Mouse (Mus musculus) macrophage (primary cell): Measurements from ENCODE around the gene Ndufb8. TPM values are rescaled to one million over a fixed set of nuclear protein-coding genes. Genes with fewer than 3 reads are reported as not detected.

Source experiments
- H3K27ac ChIP-seq: fragments of 350-480 bp; formaldehyde crosslinking; 2 replicates; pipeline ENCODE4 v1.9.0; 2021
- H3K36me3 ChIP-seq: fragments of 350-480 bp; formaldehyde crosslinking; 2 replicates; pipeline ENCODE4 v1.9.0; 2021; ENCODE audit errors: inconsistent target
- H3K4me3 ChIP-seq: fragments of 350-480 bp; formaldehyde crosslinking; 2 replicates; pipeline ENCODE4 v1.9.0; 2021; ENCODE audit errors: inconsistent target
- H3K79me2 ChIP-seq: fragments of 350-480 bp; formaldehyde crosslinking; 2 replicates; pipeline ENCODE4 v1.9.0; 2021; ENCODE audit errors: inconsistent target
- WGBS: methylation state at CpG from one replicate; pipeline ENCODE4 v1.1.7; 2026; ENCODE audit warnings: inconsistent platforms; ENCODE audit not compliant: missing documents; 5-methylcytosine and 5-hydroxymethylcytosine counted together
- polyA plus RNA-seq: library from polyadenylated mRNA; stranded (reverse); fragments of 250-400 nt; gene quantifications from 3 replicates; pipeline ENCODE4 v1.2.4, GENCODE M21; 2018; ENCODE audit warnings: inconsistent platforms

Ndufb8 gene
- polyA plus RNA-seq, 1 experiment from 2014 or later, result 162 TPM

GRCm38 (mm10) chr19:44513921-44514482, 41.2 kb downstream of the Ndufb8 start:
- 54% methylated on average over 7 of the region's 7 CpGs for WGBS
- no peaks in the 10 kb centered on the region for H3K79me2 ChIP-seq
- H3K4me3 ChIP-seq, result no peak overlapping the region
- H3K27ac ChIP-seq, result no peak overlapping the region
- H3K36me3 ChIP-seq, result no peaks in the 10 kb centered on the region

GRCm38 (mm10) chr19:44513054-44513833, 42.0 kb downstream of the Ndufb8 start:
- H3K27ac ChIP-seq, result no peak overlapping the region
- H3K79me2 ChIP-seq, result no peaks in the 10 kb centered on the region
- H3K36me3 ChIP-seq, result no peaks in the 10 kb centered on the region
- H3K4me3 ChIP-seq, result no peak overlapping the region
- WGBS, result 32% methylated on average over 11 of the region's 11 CpGs

GRCm38 (mm10) chr19:44512601-44513000, 42.6 kb downstream of the Ndufb8 start:
- 44% methylated on average over 5 of the region's 5 CpGs for WGBS
- no peak overlapping the region for H3K4me3 ChIP-seq
- H3K27ac ChIP-seq, result no peak overlapping the region
- H3K36me3 ChIP-seq, result no peaks in the 10 kb centered on the region
- H3K79me2 ChIP-seq, result no peaks in the 10 kb centered on the region

GRCm38 (mm10) chr19:44511451-44512231, 43.6 kb downstream of the Ndufb8 start:
- 3% methylated on average over 66 of the region's 66 CpGs for WGBS
- Histone ChIP-seq H3K4me3 (no peak overlapping the region), H3K79me2 (no peaks in the 10 kb centered on the region), H3K36me3 (no peaks in the 10 kb centered on the region), H3K27ac (no peak overlapping the region)

- no peaks in the 10 kb centered on the region for H3K36me3 ChIP-seq
- no peak overlapping the region for H3K27ac ChIP-seq
- 6% methylated on average over 11 of the region's 12 CpGs for WGBS
- no peak overlapping the region for H3K4me3 ChIP-seq
- H3K79me2 ChIP-seq, result no peaks in the 10 kb centered on the region
Observed at GRCm38 (mm10) chr19:44510534-44511175, 44.6 kb downstream of the Ndufb8 start.

- H3K27ac ChIP-seq, result no peak overlapping the region
- 68% methylated on average over 4 of the region's 4 CpGs for WGBS
- no peaks in the 10 kb centered on the region for H3K36me3 ChIP-seq
- no peak overlapping the region for H3K4me3 ChIP-seq
- H3K79me2 ChIP-seq, result no peaks in the 10 kb centered on the region
Observed at GRCm38 (mm10) chr19:44502741-44503140, 52.5 kb downstream of the Ndufb8 start.

GRCm38 (mm10) chr19:44501925-44502324, 53.3 kb downstream of the Ndufb8 start:
- WGBS, result 90% methylated on average over 6 of the region's 6 CpGs
- Histone ChIP-seq H3K36me3 (no peaks in the 10 kb centered on the region), H3K4me3 (no peak overlapping the region)

GRCm38 (mm10) chr19:44500240-44500639, 55.0 kb downstream of the Ndufb8 start:
- Histone ChIP-seq H3K36me3 (no peaks in the 10 kb centered on the region), H3K27ac (no peak overlapping the region), H3K79me2 (no peaks in the 10 kb centered on the region), H3K4me3 (no peak overlapping the region)
- 63% methylated on average over 5 of the region's 5 CpGs for WGBS

More at GRCm38 (mm10) chr19:44501925-44502324, 53.3 kb downstream of the Ndufb8 start:
- no peaks in the 10 kb centered on the region for H3K79me2 ChIP-seq
- no peak overlapping the region for H3K27ac ChIP-seq

GRCm38 (mm10) chr19:44498936-44499335, 56.3 kb downstream of the Ndufb8 start:
- Histone ChIP-seq H3K4me3 (no peak overlapping the region), H3K79me2 (no peaks in the 10 kb centered on the region), H3K27ac (no peak overlapping the region), H3K36me3 (no peaks in the 10 kb centered on the region)
- 92% methylated on average over 2 of the region's 6 CpGs for whole genome bisulfite sequencing

Other genes with a start within 250 kb of the Ndufb8 start
- 0.15 to 0.19 TPM (median 0.16 TPM) in 3 replicates for gene Scd4, start 222.3 kb downstream of the Ndufb8 start, polyA plus RNA-seq
- gene Scd1, start 147.6 kb downstream of the Ndufb8 start, polyA plus RNA-seq, result 1.8 to 4.9 TPM (median 4.4 TPM) in 3 replicates
- gene Wnt8b, start 62.0 kb downstream of the Ndufb8 start, polyA plus RNA-seq, result not detected in 3 replicates
- gene Sec31b, start 9.6 kb downstream of the Ndufb8 start, polyA plus RNA-seq, result 0.06 to 0.42 TPM (median 0.11 TPM) in 3 replicates
- gene Gm20538, start 2.6 kb downstream of the Ndufb8 start, polyA plus RNA-seq, result not detected in 3 replicates
- 11.8 to 14.4 TPM (median 14.4 TPM) in 3 replicates for gene Hif1an, start 7.4 kb upstream of the Ndufb8 start, polyA plus RNA-seq
- not detected in 3 replicates for gene Pax2, start 200.6 kb upstream of the Ndufb8 start, polyA plus RNA-seq